Mouse (Mus musculus) cortical plate, adult 2 months (tissue): ENCODE results near the gene Olfr215.

Experiments
- CTCF ChIP-seq: fragments of 200-500 bp; IDR thresholded peaks from 2 replicates; pipeline ENCODE4 v1.5.1; 2011; ENCODE audit warnings: mild to moderate bottlenecking, control low read depth, low read length; ENCODE audit not compliant: insufficient read depth; ENCODE audit errors: extremely low read depth
- POLR2A ChIP-seq: fragments of 200-500 bp; IDR thresholded peaks from 2 replicates; pipeline ENCODE4 v1.6.1; 2011; ENCODE audit warnings: mild to moderate bottlenecking, low read length, control low read depth; ENCODE audit not compliant: insufficient read depth; ENCODE audit errors: extremely low read depth

DNA sequence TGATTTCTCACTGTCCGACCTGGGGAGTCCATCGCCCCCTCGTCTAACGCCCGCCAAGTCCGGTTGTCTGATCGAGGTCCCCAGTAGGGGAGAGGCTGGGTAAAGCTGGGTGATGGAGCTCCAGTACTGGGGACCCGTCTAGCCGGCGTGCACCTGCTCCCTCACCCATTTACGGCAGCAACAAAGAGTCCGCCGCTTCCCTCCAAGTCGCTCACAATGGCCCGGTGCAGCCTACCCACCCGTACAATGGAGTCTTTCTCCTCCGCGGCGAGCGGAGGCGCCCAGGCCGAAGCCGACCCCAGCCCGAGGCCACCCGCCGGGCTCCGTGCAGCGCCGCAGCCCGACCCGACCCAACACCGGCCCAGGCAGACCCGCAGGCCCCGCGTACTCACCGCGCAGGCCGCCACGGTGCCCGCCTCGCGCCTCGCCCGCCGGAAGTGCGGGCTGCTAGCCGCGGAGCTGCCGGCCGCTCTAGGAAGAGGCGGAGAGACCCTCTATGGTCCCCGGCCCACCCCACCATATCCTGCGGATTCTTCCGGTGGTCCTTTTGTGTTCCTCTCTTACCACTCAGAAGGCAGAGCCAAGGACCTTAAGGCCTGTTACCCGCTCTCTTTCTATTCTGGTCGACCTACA, 44.7 kb upstream of the Olfr215 start, which contains the start of gene Zfp422:
- TF ChIP-seq POLR2A (peak; percentile 23; the same call in 1 of the 2 replicates), CTCF (no peak)
